Mouse (Mus musculus): Measurements from ENCODE around the gene Antxr2.
A peak's percentile ranks its signal among the peaks of the same experiment; 100 is the strongest.

The Antxr2 gene

DNA sequence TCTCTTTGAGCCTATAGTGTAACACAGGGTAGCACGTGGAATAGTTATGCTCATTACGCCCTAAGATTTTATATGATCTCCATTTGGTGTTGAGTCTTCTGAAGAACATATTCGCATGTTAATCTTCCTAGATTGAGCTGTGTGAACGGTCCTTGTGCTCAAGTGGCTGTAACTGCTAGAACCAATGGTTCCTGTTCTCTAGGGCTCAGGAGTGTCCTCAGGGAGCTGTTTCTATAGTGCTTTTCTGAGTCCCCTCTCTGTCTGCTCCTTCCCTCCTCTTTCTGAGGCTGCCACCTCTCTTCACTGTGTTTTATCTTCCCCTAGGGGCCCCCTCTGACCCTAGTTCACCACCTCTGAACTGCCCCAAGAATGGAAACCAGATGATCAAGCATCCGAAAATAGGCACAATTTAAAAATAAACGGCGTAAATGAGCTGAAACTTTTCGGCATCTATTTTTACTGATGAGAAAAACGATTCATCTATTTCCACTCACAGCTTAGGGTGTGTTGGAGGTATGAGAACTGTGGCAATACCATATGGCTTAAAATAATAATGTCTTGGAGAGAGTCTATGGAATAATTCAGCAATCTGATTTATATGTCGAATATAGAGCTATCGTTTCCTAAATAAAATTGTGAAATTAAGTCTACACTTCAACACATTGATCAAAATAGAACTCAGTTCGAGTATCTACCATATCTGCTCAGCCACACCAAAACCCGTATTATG, 124.1 kb downstream of the Antxr2 start:
- DNase-seq: no peak

DNA sequence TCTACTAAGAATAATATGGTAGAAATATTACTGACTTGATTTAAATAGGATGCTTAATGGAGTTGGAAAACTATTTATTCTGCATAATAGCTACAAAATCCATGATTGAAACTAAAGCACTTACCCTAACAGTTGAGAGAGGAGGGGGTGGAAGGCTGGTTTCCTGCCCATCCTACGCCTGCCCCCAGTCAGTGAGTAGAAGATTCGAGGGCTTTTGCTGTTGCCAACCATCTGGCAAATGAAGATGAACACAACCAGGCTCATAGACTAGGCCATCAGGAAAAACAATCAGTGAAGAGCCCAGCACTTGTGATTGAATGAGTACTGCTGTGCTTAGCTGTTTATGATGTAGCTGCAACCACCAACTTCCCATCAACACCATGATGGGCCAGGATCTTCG, 125.0 kb downstream of the Antxr2 start:
- DNase-seq: no peak

DNA sequence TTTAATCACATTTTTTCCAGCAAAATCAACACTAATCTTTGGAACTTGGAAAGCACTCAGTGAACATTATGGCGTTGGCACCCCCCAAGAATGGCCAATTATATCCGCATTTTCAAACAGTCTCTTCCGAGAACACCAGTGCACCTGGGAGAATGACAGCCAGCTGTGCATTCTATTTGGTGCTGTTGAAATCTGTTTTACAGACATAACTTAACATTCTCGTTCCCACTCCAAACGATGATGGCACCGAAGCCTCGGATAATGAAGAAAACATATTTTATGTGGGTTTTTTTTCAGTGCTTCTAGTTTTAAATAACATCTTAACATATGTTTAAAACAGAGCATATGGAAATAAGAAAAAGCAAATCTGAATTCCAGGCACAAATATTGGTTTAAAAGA, 129.7 kb downstream of the Antxr2 start:
- DNase-seq: no peak

- DNase-seq: no peak
Observed at GRCm38 (mm10) chr5:97899321-97899720, 131.5 kb downstream of the Antxr2 start.

- no peak for DNase-seq
Observed at GRCm38 (mm10) chr5:97885427-97885826, 145.4 kb downstream of the Antxr2 start.

DNA sequence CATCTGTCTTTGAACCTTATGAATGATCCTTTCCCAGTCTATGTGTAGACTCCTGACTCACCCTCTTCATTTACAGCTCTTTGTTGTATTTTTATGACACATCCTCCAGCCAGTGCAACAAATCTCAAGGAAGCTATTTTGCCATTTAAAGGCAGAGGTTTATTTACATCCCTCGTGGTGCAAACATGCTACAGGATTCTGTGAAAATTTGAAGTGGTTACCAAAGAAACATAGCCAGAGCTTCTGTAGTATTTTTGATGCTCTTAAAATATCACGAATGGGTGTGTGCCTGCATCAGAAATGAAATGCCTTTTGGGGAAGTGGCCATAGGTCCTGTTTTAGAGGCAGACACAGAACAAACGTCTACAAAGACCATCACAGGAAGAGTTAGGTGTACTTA, 146.7 kb downstream of the Antxr2 start:
- DNase-seq: no peak

DNA sequence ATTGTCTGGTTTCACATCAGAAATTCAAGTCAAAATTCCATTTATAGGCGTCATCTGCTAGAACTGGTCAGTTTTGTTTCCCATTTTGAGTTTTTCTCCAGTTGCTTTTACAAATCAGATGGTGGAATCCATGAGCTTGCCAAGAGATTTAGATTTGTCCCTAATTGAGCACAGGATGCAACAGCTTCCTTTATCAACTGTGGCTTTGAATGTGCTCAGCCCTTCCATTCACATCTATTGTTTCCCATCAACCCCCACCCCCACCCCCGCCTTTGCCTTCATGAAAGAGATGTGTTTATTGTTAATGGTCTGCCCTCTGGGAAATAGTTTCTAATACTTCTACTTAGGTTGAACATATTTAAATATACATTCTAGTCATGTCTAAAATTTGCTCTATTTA, 149.4 kb downstream of the Antxr2 start:
- DNase-seq: no peak

GRCm38 (mm10) chr5:97880115-97880514, 150.7 kb downstream of the Antxr2 start:
- DNase-seq: no peak

DNA sequence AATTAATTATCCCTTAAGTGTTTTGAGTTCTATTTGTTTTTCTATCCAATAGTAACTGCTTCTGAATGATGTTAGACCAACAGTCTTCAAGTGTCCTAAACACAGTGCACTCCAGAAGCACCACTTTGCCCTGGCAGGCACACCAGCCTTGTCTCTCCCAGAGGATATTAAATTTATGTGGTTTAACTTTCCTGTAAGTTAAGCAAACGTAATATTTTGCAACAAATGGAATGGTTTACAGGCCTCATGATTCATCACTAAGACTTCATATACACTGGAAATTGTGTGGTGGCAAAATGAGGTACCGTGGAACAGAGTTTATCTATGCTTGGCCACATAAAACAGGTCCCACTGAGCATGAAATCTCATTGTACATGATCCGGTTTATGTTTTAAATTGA, 152.0 kb downstream of the Antxr2 start:
- no peak for DNase-seq

DNA sequence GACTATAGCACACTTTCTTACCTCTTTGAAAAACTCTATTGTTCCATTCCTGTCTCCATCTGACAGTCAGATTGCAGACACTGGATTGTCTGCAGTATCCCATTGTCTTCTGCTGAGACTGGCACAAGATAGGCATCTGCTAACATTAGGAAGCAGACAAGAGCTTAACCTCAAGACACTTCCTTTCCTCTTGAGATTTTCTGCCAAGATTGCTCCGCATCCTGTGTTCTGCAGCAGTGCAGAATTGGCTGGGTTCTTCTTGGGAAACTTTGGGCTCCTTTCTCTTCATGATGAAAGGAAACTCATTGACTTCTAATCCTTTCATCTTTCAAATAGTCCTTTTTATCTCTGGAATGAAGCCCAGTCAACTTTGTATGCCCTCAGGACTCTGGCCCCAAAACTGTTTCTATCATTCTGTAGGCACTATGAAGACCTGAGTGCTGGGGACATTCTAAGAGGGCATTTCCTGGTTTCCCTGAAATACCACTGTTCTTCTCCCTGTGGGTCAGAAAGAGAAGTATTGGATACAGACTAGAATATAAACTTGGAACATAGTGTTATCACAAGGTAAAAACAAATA, 152.5 kb downstream of the Antxr2 start:
- DNase-seq: peak; percentile 23

GRCm38 (mm10) chr5:97876895-97877294, 153.9 kb downstream of the Antxr2 start:
- no peak for DNase-seq

GRCm38 (mm10) chr5:97867921-97868320, 162.9 kb downstream of the Antxr2 start:
- DNase-seq: no peak

DNA sequence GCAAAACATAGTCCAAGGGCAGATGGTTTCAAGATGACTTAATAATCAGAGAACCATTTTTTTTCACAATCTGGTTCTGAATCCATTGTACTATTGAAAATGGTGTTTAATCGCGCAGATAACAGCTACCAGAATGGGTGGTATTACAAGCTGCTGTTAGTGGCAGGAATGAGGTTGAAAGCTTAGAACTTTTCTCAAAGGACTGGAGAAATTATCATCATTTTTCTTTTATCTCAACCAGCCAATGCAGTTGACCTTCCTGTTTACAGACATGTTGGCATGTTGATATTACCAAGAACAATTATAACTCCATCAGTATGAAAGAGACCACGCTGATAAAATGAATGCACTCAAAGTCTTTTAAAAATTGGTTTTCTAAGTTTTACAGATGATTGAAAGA, 163.9 kb downstream of the Antxr2 start:
- no peak for DNase-seq

- no peak for DNase-seq
Observed at GRCm38 (mm10) chr5:97857101-97857500, 173.7 kb downstream of the Antxr2 start.

GRCm38 (mm10) chr5:97851981-97852748, 178.7 kb downstream of the Antxr2 start:
- no peak for DNase-seq

GRCm38 (mm10) chr5:97847204-97847895, 183.5 kb downstream of the Antxr2 start:
- peak; percentile 12 for DNase-seq

DNA sequence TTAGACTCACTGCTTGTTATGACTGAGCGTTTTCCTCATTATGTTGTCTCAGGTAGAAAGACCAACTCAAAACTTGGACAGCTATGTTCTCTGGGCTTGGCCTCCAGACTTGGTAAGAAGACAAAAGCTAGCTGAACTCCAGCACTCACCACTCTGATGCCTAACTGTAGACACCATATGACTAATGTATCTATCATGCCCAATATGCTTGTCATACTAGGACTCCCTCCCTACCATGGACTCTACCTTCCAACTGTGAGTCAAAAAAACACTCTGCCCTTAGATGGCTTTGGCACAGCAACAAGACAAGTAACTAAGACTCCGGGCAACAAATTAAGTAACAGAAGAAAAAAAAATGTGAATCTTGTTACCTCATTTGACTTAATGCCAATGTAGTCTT, 184.3 kb downstream of the Antxr2 start:
- DNase-seq: no peak

DNA sequence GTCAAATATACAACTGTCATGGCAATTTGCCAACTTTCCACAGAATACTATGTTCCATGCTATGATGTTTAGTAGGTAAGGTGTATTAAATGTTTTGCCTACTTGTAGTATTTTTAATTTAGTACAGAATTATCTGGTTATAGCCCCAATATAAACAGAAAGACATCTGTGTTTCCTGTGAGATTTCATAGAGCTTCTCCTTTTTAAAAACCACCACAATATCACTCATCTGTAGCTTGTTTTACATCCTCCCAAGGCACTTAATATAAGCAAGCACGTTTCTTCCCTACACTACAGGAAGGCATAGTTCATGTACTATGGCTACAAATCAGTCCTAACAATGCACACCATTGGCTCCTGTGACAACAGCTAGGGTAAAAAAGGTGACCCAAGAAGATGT, 188.8 kb downstream of the Antxr2 start:
- DNase-seq: no peak

DNA sequence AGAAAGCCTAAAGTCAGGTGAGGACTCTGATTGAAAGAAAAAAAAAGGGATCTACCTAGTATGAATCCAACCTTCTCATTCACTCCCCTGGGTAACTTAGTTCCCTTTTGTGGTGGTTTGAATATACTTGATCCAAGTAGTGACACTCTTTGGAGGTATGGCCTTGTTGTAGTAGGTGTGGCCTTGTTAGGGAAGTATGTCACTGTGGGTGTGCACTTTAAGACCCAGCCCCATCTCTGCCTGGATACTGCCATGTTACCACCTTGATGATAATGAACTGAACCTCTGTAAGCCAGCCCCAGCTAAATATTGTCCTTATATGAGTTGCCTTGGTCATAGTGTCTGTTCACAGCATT, 190.9 kb downstream of the Antxr2 start:
- DNase-seq: no peak

DNA sequence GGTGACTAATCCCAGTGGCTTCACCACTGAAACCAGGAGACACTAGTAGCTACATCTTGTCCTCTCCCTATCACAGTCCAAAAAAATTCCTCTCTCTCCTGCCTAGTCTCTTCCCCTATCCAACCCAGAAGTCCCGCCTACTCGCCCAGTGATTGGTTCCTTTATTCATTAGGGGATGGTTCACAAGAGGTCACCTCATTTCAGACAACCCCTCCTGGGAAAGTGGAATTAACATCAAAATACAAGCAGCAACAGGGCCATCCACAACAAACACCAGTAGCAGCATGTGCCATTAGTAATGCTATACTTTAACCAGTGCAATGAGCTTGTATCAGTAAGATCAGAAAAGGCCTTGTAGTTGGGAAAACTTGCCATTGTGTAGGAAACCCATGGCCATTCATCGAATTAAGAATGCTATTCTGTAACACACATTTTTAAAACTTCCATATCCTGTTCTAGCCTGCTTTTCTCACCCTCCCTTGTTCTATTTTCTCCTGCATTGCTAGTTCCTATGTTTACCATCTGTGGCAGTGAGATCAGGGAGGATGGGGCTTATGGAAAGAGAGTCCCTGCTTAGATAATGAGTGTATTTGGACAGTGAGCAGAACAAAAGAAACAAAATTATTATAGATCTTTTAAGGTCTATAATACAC, 191.4 kb downstream of the Antxr2 start:
- DNase-seq: no peak

GRCm38 (mm10) chr5:97837333-97837732, 193.5 kb downstream of the Antxr2 start:
- no peak for DNase-seq

DNA sequence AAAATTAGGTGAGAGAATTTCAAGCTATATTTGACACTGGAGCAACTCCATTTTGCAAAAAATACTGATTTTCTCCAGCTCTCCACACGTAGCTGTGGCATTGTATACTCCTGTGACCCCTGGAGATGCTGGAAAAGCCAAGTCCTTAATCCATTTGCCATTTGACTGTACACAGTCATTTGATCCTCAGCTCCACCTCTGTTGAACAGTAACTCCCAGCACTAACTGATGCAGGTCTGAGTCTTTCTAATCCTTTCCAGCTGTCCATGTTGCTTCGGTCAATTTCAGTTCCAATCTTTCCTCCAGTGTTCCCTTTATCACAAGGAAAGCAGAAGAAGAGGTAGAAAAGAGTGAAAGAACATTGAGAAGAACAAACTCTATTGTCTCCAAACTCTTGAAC, 195.4 kb downstream of the Antxr2 start:
- no peak for DNase-seq

DNA sequence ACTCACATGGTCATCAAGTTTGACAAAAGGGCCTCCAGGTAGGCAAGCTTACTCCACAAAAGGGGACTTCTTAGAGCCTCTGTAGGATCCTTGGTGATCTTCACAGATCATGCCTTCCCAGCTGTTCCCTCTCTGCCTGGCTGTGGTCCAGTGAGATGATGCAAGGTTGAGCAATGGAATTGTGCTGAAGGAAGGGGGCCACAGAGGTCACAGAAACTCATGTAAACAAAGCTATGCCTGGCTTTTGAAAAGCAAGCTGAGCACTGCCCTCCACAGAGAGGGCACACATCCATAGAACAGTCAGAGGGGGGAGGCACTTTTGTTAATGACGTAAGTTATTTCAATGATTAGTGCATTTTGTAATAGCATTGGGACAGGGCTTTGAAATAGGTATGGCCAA, 196.1 kb downstream of the Antxr2 start:
- peak; percentile 85 for DNase-seq
